Mouse (Mus musculus): ENCODE data around the gene Atp9a. TPM values are rescaled to one million over a fixed set of nuclear protein-coding genes. Genes with fewer than 3 reads are reported as not detected.
A peak's percentile ranks its signal among the peaks of the same experiment; 100 is the strongest.
"Not testable (repeated sequence)": the region's sequence is repeated elsewhere in the genome, so short reads cannot be mapped to it uniquely, and the experiment has no call there.

The Atp9a gene
- polyA plus RNA-seq, 1 experiment from 2014 or later, result 19.5 TPM

DNA sequence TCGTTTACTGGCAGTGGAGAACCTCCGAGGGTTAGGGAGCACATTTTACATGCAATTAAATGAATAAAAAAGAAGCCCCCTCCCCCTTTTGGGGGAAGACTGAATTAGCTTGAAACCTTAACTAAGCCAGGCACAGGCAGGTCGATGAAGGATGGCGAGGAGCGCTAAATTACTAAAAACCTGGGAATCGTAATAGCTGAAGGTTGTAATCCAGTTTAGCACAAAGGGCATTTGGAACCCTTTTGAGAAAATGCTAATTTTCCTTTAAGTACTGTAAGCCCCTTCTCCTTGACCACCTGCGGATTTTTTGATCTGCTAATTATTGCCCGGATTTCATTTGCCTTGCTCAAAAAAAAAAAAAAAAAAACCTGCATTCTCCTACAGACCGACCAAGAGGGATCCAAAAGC, 22.3 kb upstream of the Atp9a start:
- H3K36me3 ChIP-seq (ENCODE audit: insufficient read depth, low read length), result no peaks in the 10 kb centered on the region
- H3K4me2 ChIP-seq (replicated peaks; ENCODE audit: low read depth, low read length), result no peak overlapping the region
- H3K27ac ChIP-seq (ENCODE audit: low read length), result no peak overlapping the region
- WGBS, result 28% methylated on average over 9 of the region's 9 CpGs
- no peak overlapping the region for H3K4me3 ChIP-seq (ENCODE audit: low read depth, low read length)
- no peak for ATAC-seq
- H3K9ac ChIP-seq (replicated peaks; ENCODE audit: low read depth), result no peak overlapping the region
- TF ChIP-seq EP300 (IDR thresholded peaks at IDR 0.05) (no peak), CTCF (IDR thresholded peaks at IDR 0.05) (no peak)
- H3K4me1 ChIP-seq (ENCODE audit: insufficient read depth, low read depth, low read length), result peaks cover 6% of the 10 kb centered on the region
- no peak for DNase-seq (ENCODE audit: low spot score)
- H3K27me3 ChIP-seq (replicated peaks; ENCODE audit: insufficient read depth, low read length), result peaks cover 46% of the 10 kb centered on the region
- H3K9me3 ChIP-seq (ENCODE audit: low read length), result no peaks in the 10 kb centered on the region

GRCm38 (mm10) chr2:168763785-168764184, 21.6 kb upstream of the Atp9a start:
- WGBS, result 21% methylated on average over 7 of the region's 7 CpGs

DNA sequence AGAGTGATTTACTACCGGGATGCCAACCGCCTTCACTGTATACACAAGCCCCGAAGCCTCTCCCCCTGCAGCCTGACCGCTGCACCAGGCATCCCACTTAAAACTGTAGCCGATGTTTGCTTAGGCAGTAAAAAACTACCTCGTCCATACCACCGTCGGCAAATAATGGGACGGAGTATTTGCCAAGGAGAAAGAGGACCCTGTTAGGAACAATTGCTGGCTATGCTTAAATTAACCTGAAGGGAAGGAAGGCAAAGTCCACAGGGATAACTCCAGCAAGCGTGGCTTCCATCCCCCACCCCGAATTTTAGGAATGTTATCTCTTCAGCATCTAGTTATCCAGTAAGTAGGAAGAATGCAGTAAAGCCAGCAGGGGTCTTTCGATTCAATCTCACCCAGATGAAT, 20.2 kb upstream of the Atp9a start:
- Histone ChIP-seq H3K4me1 (ENCODE audit: insufficient read depth, low read depth, low read length) (peaks cover 6% of the 10 kb centered on the region), H3K9ac (replicated peaks; ENCODE audit: low read depth) (no peak overlapping the region), H3K4me3 (ENCODE audit: low read depth, low read length) (no peak overlapping the region), H3K36me3 (ENCODE audit: insufficient read depth, low read length) (no peaks in the 10 kb centered on the region), H3K27me3 (replicated peaks; ENCODE audit: insufficient read depth, low read length) (peaks cover 31% of the 10 kb centered on the region), H3K27ac (ENCODE audit: low read length) (no peak overlapping the region), H3K9me3 (ENCODE audit: low read length) (no peaks in the 10 kb centered on the region), H3K4me2 (replicated peaks; ENCODE audit: low read depth, low read length) (no peak overlapping the region)
- DNase-seq (ENCODE audit: low spot score) (no peak), ATAC-seq (no peak)
- 3% methylated on average over 12 of the region's 12 CpGs for WGBS
- TF ChIP-seq CTCF (IDR thresholded peaks at IDR 0.05) (no peak), EP300 (IDR thresholded peaks at IDR 0.05) (no peak)

More at GRCm38 (mm10) chr2:168763785-168764184, 21.6 kb upstream of the Atp9a start:
- DNase-seq (ENCODE audit: low spot score) (no peak), ATAC-seq (no peak)
- TF ChIP-seq EP300 (IDR thresholded peaks at IDR 0.05), result no peak
- no peak for TF ChIP-seq CTCF (IDR thresholded peaks at IDR 0.05)
- Histone ChIP-seq H3K9ac (replicated peaks; ENCODE audit: low read depth) (no peak overlapping the region), H3K4me2 (replicated peaks; ENCODE audit: low read depth, low read length) (no peak overlapping the region), H3K4me1 (ENCODE audit: insufficient read depth, low read depth, low read length) (peaks cover 6% of the 10 kb centered on the region), H3K36me3 (ENCODE audit: insufficient read depth, low read length) (no peaks in the 10 kb centered on the region), H3K4me3 (ENCODE audit: low read depth, low read length) (no peak overlapping the region), H3K27me3 (replicated peaks; ENCODE audit: insufficient read depth, low read length) (peaks cover 42% of the 10 kb centered on the region), H3K27ac (ENCODE audit: low read length) (no peak overlapping the region), H3K9me3 (ENCODE audit: low read length) (no peaks in the 10 kb centered on the region)

DNA sequence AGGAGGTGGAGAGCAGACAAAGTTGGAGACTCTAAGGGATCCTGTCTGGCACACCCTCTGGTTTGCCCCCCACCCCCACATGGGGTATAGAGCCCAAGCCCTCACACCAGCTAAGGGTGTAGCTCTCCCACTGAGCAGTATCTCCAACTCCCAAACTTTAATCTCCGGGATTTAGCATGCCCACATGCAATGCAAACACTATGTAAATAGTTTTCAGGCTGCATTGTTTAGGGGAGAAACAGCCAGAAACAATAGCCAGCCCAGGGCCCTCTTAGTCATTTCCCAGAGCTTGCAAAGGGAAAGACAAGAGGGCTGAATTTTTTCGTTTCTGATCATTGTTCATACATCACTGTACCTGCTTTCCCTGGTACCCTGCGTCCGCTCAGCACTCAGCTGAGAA, 19.7 kb upstream of the Atp9a start:
- Histone ChIP-seq H3K9me3 (ENCODE audit: low read length) (no peaks in the 10 kb centered on the region), H3K9ac (replicated peaks; ENCODE audit: low read depth) (no peak overlapping the region), H3K36me3 (ENCODE audit: insufficient read depth, low read length) (no peaks in the 10 kb centered on the region), H3K4me2 (replicated peaks; ENCODE audit: low read depth, low read length) (no peak overlapping the region), H3K27ac (ENCODE audit: low read length) (no peak overlapping the region), H3K27me3 (replicated peaks; ENCODE audit: insufficient read depth, low read length) (peaks cover 28% of the 10 kb centered on the region), H3K4me1 (ENCODE audit: insufficient read depth, low read depth, low read length) (peaks cover 6% of the 10 kb centered on the region), H3K4me3 (ENCODE audit: low read depth, low read length) (no peak overlapping the region)
- TF ChIP-seq EP300 (IDR thresholded peaks at IDR 0.05), result no peak
- ATAC-seq (no peak), DNase-seq (ENCODE audit: low spot score) (no peak)
- WGBS, result 7% methylated on average over 4 of the region's 4 CpGs

DNA sequence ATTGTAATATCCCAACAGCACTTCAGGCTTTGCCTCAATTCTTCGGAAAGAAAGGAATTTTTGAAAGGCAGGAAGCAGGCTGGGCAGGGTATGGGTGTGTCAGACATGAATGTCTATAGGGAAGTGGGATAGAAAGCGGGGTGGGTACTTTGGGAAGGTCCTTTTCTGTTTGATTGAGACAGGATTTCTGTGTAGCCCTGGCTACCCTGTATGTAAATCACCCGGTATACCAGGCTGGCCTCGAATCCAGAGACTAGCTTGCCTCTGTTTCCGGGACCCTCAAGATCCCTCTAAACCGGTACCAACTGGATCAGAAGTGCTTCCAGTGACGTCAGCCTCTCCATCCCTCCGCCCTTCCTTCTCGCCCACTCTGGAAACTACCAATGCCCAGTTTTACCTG, 18.9 kb upstream of the Atp9a start:
- Histone ChIP-seq H3K36me3 (ENCODE audit: insufficient read depth, low read length) (no peaks in the 10 kb centered on the region), H3K4me1 (ENCODE audit: insufficient read depth, low read depth, low read length) (peaks cover 4% of the 10 kb centered on the region), H3K4me3 (ENCODE audit: low read depth, low read length) (no peak overlapping the region), H3K27me3 (replicated peaks; ENCODE audit: insufficient read depth, low read length) (peaks cover 20% of the 10 kb centered on the region), H3K27ac (ENCODE audit: low read length) (no peak overlapping the region), H3K9ac (replicated peaks; ENCODE audit: low read depth) (no peak overlapping the region), H3K4me2 (replicated peaks; ENCODE audit: low read depth, low read length) (no peak overlapping the region), H3K9me3 (ENCODE audit: low read length) (no peaks in the 10 kb centered on the region)
- TF ChIP-seq CTCF (IDR thresholded peaks at IDR 0.05) (no peak), EP300 (IDR thresholded peaks at IDR 0.05) (no peak)
- no peak for ATAC-seq
- 64% methylated on average over 9 of the region's 9 CpGs for WGBS
- DNase-seq (ENCODE audit: low spot score), result no peak

DNA sequence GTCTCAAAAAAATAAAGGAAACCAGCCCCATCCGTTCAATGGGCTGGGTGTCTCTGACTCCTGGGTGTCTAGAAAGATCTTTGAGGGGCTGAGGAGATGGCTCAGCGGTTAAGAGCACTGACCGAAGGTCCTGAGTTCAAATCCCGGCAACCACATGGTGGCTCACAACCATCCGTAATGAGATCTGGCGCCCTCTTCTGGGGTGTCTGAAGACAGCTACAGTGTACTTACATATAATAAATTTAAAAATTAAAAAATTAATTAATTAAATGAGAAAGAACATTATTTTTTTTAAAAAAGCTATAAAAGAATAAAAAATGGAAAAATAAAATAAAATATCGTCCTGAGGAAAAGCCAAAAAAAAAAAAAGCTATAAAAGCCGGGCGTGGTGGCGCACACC, 2.2 kb upstream of the Atp9a start:
- not testable (repeated sequence) for DNase-seq (ENCODE audit: low spot score); H3K36me3 ChIP-seq (ENCODE audit: insufficient read depth, low read length); H3K4me3 ChIP-seq (ENCODE audit: low read depth, low read length); H3K4me1 ChIP-seq (ENCODE audit: insufficient read depth, low read depth, low read length); H3K9ac ChIP-seq (replicated peaks; ENCODE audit: low read depth); H3K4me2 ChIP-seq (replicated peaks; ENCODE audit: low read depth, low read length); H3K27me3 ChIP-seq (replicated peaks; ENCODE audit: insufficient read depth, low read length); ATAC-seq; H3K9me3 ChIP-seq (ENCODE audit: low read length); H3K27ac ChIP-seq (ENCODE audit: low read length)
- 87% methylated on average over 10 of the region's 10 CpGs for WGBS

DNA sequence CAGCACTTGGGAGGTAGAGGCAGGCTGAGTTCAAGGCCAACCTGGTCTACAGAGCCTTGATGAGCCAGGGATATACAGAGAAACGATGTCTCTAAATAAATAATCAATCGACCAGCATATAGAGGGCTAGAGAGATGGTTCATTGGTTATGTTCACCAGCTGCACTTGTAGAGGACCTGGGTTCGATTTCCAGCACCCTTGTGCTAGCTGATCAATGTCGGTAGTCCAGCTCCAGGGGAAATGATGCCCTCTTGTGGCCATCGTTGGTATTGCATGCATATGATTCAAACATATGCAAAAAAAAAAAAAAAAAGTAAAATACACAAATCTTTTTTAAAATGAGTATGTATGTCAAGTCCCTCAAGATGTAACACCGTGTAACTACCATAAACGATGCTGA, 440 bp upstream of the Atp9a start:
- ATAC-seq (no peak), DNase-seq (ENCODE audit: low spot score) (peak; percentile 49)
- H3K27ac ChIP-seq (ENCODE audit: low read length), result peak overlapping the region; percentile 87; the same call in 1 of the 2 replicates
- H3K4me3 ChIP-seq (ENCODE audit: low read depth, low read length), result peak overlapping the region; percentile 69
- no peaks in the 10 kb centered on the region for H3K4me1 ChIP-seq (ENCODE audit: insufficient read depth, low read depth, low read length)
- no peak overlapping the region for H3K9ac ChIP-seq (replicated peaks; ENCODE audit: low read depth)
- H3K27me3 ChIP-seq (replicated peaks; ENCODE audit: insufficient read depth, low read length), result no peaks in the 10 kb centered on the region
- no peaks in the 10 kb centered on the region for H3K36me3 ChIP-seq (ENCODE audit: insufficient read depth, low read length)
- TF ChIP-seq EP300 (IDR thresholded peaks at IDR 0.05) (no peak), CTCF (IDR thresholded peaks at IDR 0.05) (peak; percentile 82)
- WGBS, result 18% methylated on average over 7 of the region's 7 CpGs
- H3K4me2 ChIP-seq (replicated peaks; ENCODE audit: low read depth, low read length), result peak overlapping the region; percentile 78
- H3K9me3 ChIP-seq (ENCODE audit: low read length), result no peaks in the 10 kb centered on the region
